Mouse (Mus musculus) hindbrain, embryonic 10.5 days (tissue): Measurements from ENCODE around the gene Filip1. TPM values are rescaled to one million over a fixed set of nuclear protein-coding genes. Genes with fewer than 3 reads are reported as not detected.
A peak's percentile ranks its signal among the peaks of the same experiment; 100 is the strongest.

Source experiments
- DNase-seq: peaks from one replicate; pipeline ENCODE4 v3.0.0-alpha.2; 2017; ENCODE audit warnings: low spot score
- H3K27ac ChIP-seq: fragments of 300-500 bp; sonication (generic); 2 replicates; pipeline ENCODE4 v1.5.1; 2016; ENCODE audit warnings: mild to moderate bottlenecking, moderate library complexity
- H3K27me3 ChIP-seq: fragments of 300-500 bp; sonication (generic); 2 replicates; pipeline ENCODE4 v1.6.1; 2016; ENCODE audit warnings: mild to moderate bottlenecking; ENCODE audit not compliant: poor library complexity, insufficient read depth, severe bottlenecking
- H3K36me3 ChIP-seq: fragments of 300-500 bp; sonication (generic); 2 replicates; pipeline ENCODE4 v1.6.1; 2016; ENCODE audit warnings: mild to moderate bottlenecking, moderate library complexity
- H3K4me1 ChIP-seq: fragments of 300-500 bp; sonication (generic); replicated peaks from 2 replicates; pipeline ENCODE4 v1.6.1; 2016; ENCODE audit warnings: mild to moderate bottlenecking
- H3K4me3 ChIP-seq: fragments of 300-500 bp; sonication (generic); 2 replicates; pipeline ENCODE4 v1.5.1; 2016; ENCODE audit warnings: mild to moderate bottlenecking, moderate library complexity
- H3K9me3 ChIP-seq: fragments of 300-500 bp; sonication (generic); 2 replicates; pipeline ENCODE4 v1.6.1; 2016; ENCODE audit warnings: mild to moderate bottlenecking, moderate library complexity
- WGBS: fragments of 180-500 bp; shearing (Covaris S2); methylation state at CpG from one replicate; pipeline ENCODE4 v1.1.7; 2016; 5-methylcytosine and 5-hydroxymethylcytosine counted together
- polyA plus RNA-seq: library from polyadenylated mRNA; unstranded; fragments of >200 nt; fragmentation: Nextera tagmentation; extraction: Ambion mirVana; gene quantifications from 2 replicates; pipeline ENCODE4 v1.2.1, GENCODE M21; 2016

Filip1 gene
- polyA plus RNA-seq, 1 experiment from 2014 or later = 4.1 TPM

- H3K9me3 ChIP-seq = peaks cover 9% of the 10 kb centered on the region
- H3K36me3 ChIP-seq = peaks cover 21% of the 10 kb centered on the region
- no peak overlapping the region for H3K4me3 ChIP-seq
- H3K4me1 ChIP-seq = peaks cover 40% of the 10 kb centered on the region
- H3K27ac ChIP-seq = peak overlapping the region; percentile 81
- 22% methylated on average over 4 of the region's 4 CpGs for WGBS
- no peaks in the 10 kb centered on the region for H3K27me3 ChIP-seq
- peak; percentile 66 for DNase-seq
Measured at GRCm38 (mm10) chr9:79823438-79823837, 189.2 kb downstream of the Filip1 start.

- H3K4me1 ChIP-seq = no peaks in the 10 kb centered on the region
- 96% methylated on average over 5 of the region's 5 CpGs for WGBS
- no peak overlapping the region for H3K4me3 ChIP-seq
- DNase-seq = no peak
- peaks cover 19% of the 10 kb centered on the region for H3K9me3 ChIP-seq
- H3K36me3 ChIP-seq = peaks cover 46% of the 10 kb centered on the region
- H3K27me3 ChIP-seq = no peaks in the 10 kb centered on the region
- no peak overlapping the region for H3K27ac ChIP-seq
Measured at GRCm38 (mm10) chr9:79816464-79816863, 196.2 kb downstream of the Filip1 start.

- no peak overlapping the region for H3K27ac ChIP-seq
- no peak for DNase-seq
- H3K36me3 ChIP-seq = peaks cover 46% of the 10 kb centered on the region
- 94% methylated on average over 11 of the region's 11 CpGs for WGBS
- H3K27me3 ChIP-seq = no peaks in the 10 kb centered on the region
- H3K4me1 ChIP-seq = no peaks in the 10 kb centered on the region
- no peak overlapping the region for H3K4me3 ChIP-seq
- peaks cover 19% of the 10 kb centered on the region for H3K9me3 ChIP-seq
Measured at GRCm38 (mm10) chr9:79816013-79816412, 196.6 kb downstream of the Filip1 start.

- H3K4me1 ChIP-seq = no peaks in the 10 kb centered on the region
- whole genome bisulfite sequencing = 94% methylated on average over 4 of the region's 4 CpGs
- DNase-seq = no peak
- no peak overlapping the region for H3K4me3 ChIP-seq
- H3K36me3 ChIP-seq = peaks cover 36% of the 10 kb centered on the region
- H3K27me3 ChIP-seq = no peaks in the 10 kb centered on the region
- H3K9me3 ChIP-seq = peaks cover 19% of the 10 kb centered on the region
- no peak overlapping the region for H3K27ac ChIP-seq
Measured at GRCm38 (mm10) chr9:79814592-79814991, 198.1 kb downstream of the Filip1 start.

GRCm38 (mm10) chr9:79810969-79811902 is 201.4 kb downstream of the Filip1 start:
- Histone ChIP-seq H3K4me3 (no peak overlapping the region), H3K4me1 (0 out of 2 replicates have a peak, but pooled peaks cover 3% of the 10 kb centered on the region), H3K27ac (no peak overlapping the region), H3K27me3 (no peaks in the 10 kb centered on the region), H3K9me3 (no peaks in the 10 kb centered on the region), H3K36me3 (peaks cover 4% of the 10 kb centered on the region; the same call in 1 of the 2 replicates)
- no peak for DNase-seq
- WGBS = 83% methylated on average over 11 of the region's 11 CpGs

- Histone ChIP-seq H3K36me3 (no peaks in the 10 kb centered on the region), H3K27ac (no peak overlapping the region), H3K4me3 (no peak overlapping the region), H3K27me3 (no peaks in the 10 kb centered on the region), H3K4me1 (0 out of 2 replicates have a peak, but pooled peaks cover 3% of the 10 kb centered on the region), H3K9me3 (no peaks in the 10 kb centered on the region)
- no peak for DNase-seq
- WGBS = 91% methylated on average over 3 of the region's 3 CpGs
Measured at GRCm38 (mm10) chr9:79810534-79810933, 202.1 kb downstream of the Filip1 start.

- H3K27me3 ChIP-seq = no peaks in the 10 kb centered on the region
- H3K27ac ChIP-seq = no peak overlapping the region
- 0 out of 2 replicates have a peak, but pooled peaks cover 3% of the 10 kb centered on the region for H3K4me1 ChIP-seq
- DNase-seq = no peak
- no peak overlapping the region for H3K4me3 ChIP-seq
- 78% methylated on average over 6 of the region's 6 CpGs for WGBS
- no peaks in the 10 kb centered on the region for H3K36me3 ChIP-seq
- no peaks in the 10 kb centered on the region for H3K9me3 ChIP-seq
Measured at GRCm38 (mm10) chr9:79809411-79809810, 203.2 kb downstream of the Filip1 start.

GRCm38 (mm10) chr9:79807178-79807577 is 205.5 kb downstream of the Filip1 start:
- DNase-seq = no peak
- H3K27me3 ChIP-seq = no peaks in the 10 kb centered on the region
- H3K27ac ChIP-seq = no peak overlapping the region
- H3K4me3 ChIP-seq = no peak overlapping the region
- H3K9me3 ChIP-seq = no peaks in the 10 kb centered on the region
- 0 out of 2 replicates have a peak, but pooled peaks cover 3% of the 10 kb centered on the region for H3K4me1 ChIP-seq
- 58% methylated on average over 4 of the region's 4 CpGs for WGBS
- H3K36me3 ChIP-seq = no peaks in the 10 kb centered on the region

DNA sequence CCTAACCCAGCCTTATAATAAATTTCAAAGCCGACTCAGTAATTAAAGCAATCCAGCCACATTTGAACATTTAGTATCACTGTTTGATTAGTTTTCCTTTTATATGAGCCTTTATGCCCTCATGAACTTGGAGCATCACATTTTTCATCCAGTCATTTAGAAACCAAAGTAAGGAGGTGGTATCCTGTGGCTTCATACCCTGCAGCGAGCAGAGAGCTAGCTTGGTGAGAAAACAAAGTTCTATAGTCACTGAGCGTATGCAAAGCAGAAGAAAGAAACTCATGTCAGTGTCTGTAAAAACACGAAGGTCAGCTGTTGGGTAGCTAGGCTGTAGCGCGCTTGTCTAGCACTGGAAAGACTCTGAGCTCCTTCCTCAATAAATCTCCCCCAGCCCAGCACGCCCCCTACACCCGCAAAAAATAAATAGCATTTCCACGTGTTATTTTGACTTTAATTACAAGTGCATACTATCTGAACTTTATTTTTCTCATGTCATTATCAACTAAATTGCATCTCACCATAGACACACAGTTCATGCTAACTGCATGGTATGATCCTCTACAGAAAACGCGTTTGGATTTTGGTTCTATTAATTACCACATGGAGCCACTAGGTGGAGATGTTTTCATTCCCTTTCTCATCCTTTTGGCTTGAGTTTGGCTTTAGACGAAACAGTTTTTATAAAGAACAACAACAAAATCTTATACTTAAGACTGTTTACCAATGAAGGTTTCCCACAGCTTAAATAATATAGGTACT is 206.2 kb downstream of the Filip1 start:
- Histone ChIP-seq H3K4me3 (no peak overlapping the region), H3K4me1 (0 out of 2 replicates have a peak, but pooled peaks cover 3% of the 10 kb centered on the region), H3K9me3 (no peaks in the 10 kb centered on the region), H3K27ac (no peak overlapping the region), H3K27me3 (no peaks in the 10 kb centered on the region), H3K36me3 (no peaks in the 10 kb centered on the region)
- DNase-seq = no peak
- WGBS = 47% methylated on average over 12 of the region's 12 CpGs

DNA sequence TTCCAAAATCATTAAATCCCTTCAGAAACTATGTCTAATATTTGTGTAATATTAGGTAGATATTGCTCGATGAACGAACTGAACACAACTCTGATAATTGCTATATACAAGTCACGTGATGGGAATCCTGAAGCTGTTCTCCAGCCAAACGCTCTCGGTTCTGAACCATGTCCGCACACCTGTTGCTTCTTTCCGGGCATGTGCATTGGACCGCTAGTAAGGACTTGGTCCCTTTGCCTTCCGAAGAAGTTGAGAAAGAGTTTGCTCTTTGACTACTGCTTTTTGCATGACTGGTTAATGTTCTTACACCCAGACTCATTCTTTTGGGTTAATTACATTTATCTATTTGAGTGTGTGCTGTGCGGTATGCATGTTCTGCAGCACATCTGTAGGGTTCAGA is 207.2 kb downstream of the Filip1 start:
- no peak for DNase-seq
- WGBS = 88% methylated on average over 10 of the region's 10 CpGs
- Histone ChIP-seq H3K4me1 (0 out of 2 replicates have a peak, but pooled peaks cover 3% of the 10 kb centered on the region), H3K27me3 (no peaks in the 10 kb centered on the region), H3K9me3 (no peaks in the 10 kb centered on the region), H3K4me3 (no peak overlapping the region), H3K36me3 (no peaks in the 10 kb centered on the region), H3K27ac (no peak overlapping the region)

DNA sequence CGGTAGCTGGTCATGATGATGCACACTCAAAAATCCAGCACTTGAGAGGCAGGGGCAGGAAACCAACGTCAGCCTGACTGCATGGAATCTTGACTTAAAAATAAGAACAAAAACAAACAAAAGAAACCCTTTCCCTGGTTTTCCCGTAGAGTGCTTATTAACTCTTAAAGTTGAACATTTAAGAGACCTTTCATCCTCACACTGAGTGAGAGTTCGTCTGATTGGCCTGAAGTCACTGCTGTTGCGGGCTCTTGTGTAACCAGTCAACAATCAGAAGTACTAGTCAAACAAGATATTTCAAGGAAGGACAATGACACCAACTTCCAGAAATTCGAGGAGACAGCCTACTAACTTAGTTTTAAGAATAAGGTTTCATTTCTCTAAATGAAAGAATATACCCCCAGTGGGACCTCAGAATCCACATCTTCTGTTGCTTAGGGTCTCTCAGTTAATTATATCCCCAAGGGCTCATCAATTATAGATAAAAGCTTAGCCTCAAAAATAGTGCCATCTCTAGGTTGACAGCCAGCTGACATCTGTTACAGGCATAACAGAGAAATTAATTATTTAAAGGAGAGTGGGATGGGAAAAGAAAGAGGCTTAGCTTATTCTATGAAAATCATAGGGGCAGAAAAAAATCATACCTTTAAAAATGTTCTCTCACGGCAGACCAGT is 216.1 kb downstream of the Filip1 start:
- Histone ChIP-seq H3K4me3 (no peak overlapping the region), H3K4me1 (peaks cover 14% of the 10 kb centered on the region), H3K27me3 (no peaks in the 10 kb centered on the region), H3K9me3 (no peaks in the 10 kb centered on the region), H3K36me3 (no peaks in the 10 kb centered on the region), H3K27ac (no peak overlapping the region)
- no peak for DNase-seq
- WGBS = 76% methylated on average over 7 of the region's 7 CpGs

DNA sequence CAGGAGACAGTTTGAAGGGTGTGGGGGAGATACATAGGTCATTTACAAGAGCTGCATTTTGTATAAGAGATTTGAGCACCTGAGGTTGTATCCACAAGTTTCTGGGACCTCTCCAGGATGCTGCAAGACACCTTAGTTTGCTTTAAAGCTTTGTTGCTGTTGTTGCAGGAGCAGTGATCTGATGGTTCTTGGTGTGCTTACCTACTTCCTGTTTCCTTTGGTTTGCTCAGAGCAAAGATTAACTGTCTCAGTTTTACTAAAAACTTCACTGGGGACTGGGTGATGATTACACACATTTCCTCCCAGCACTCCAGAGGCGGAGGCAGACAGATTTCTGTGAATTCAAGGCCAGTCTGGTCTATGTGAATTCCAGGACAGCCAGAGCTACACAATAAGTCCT is 217.6 kb downstream of the Filip1 start:
- no peak overlapping the region for H3K27ac ChIP-seq
- H3K4me3 ChIP-seq = no peak overlapping the region
- H3K9me3 ChIP-seq = no peaks in the 10 kb centered on the region
- DNase-seq = no peak
- H3K27me3 ChIP-seq = no peaks in the 10 kb centered on the region
- peaks cover 26% of the 10 kb centered on the region for H3K4me1 ChIP-seq
- H3K36me3 ChIP-seq = no peaks in the 10 kb centered on the region
- WGBS = 89% methylated on average over 1 of the region's 1 CpGs
